Mouse (Mus musculus) gastrocnemius, postnatal 10 days (tissue): ENCODE measurements at regions not wholly inside any gene's neighbourhood (a gene's known extent, or its start where the extent isn't known, plus 50 kb on each side); places are given as distances from the start of the nearest gene placed in this dataset.

ENCODE experiments used
- DNase-seq: peaks from one replicate; pipeline ENCODE4 v3.0.0; 2021; ENCODE audit warnings: mixed read lengths

GRCm38 (mm10) chr9:93948671-93949070 is 589.2 kb downstream of the 1190002N15Rik start:
- no peak for DNase-seq

GRCm38 (mm10) chr9:93947053-93947452 is 590.8 kb downstream of the 1190002N15Rik start:
- no peak for DNase-seq

- no peak for DNase-seq
Observed at GRCm38 (mm10) chr9:93940193-93940592, 597.7 kb downstream of the 1190002N15Rik start.

- no peak for DNase-seq
Observed at GRCm38 (mm10) chr9:93930684-93931083, 607.2 kb downstream of the 1190002N15Rik start.

GRCm38 (mm10) chr9:93889256-93889655 is 648.6 kb downstream of the 1190002N15Rik start:
- DNase-seq = no peak

- no peak for DNase-seq
Observed at GRCm38 (mm10) chr9:93880112-93880511, 657.8 kb downstream of the 1190002N15Rik start.

GRCm38 (mm10) chr9:93879572-93879971 is 658.3 kb downstream of the 1190002N15Rik start:
- DNase-seq = no peak

GRCm38 (mm10) chr9:93870778-93871177 is 667.1 kb downstream of the 1190002N15Rik start:
- no peak for DNase-seq

GRCm38 (mm10) chr9:93857937-93858336 is 679.9 kb downstream of the 1190002N15Rik start:
- no peak for DNase-seq

- no peak for DNase-seq
Observed at GRCm38 (mm10) chr9:93846411-93846810, 691.5 kb downstream of the 1190002N15Rik start.

GRCm38 (mm10) chr9:93843869-93844268 is 694.0 kb downstream of the 1190002N15Rik start:
- no peak for DNase-seq
